Mouse (Mus musculus) embryonic fibroblast, embryonic 13.5 days (primary cell): ENCODE results near the gene Hist1h3a.

Experiments used
- CTCF ChIP-seq: IDR thresholded peaks from 2 replicates; pipeline ENCODE4 v1.5.1; 2011; ENCODE audit warnings: mild to moderate bottlenecking, control low read depth, low read length, moderate library complexity, borderline replicate concordance; ENCODE audit not compliant: insufficient read depth
- POLR2A ChIP-seq: IDR thresholded peaks from 2 replicates; pipeline ENCODE4 v1.6.1; 2011; ENCODE audit warnings: low read depth, mild to moderate bottlenecking, control low read depth, low read length, moderate library complexity

DNA sequence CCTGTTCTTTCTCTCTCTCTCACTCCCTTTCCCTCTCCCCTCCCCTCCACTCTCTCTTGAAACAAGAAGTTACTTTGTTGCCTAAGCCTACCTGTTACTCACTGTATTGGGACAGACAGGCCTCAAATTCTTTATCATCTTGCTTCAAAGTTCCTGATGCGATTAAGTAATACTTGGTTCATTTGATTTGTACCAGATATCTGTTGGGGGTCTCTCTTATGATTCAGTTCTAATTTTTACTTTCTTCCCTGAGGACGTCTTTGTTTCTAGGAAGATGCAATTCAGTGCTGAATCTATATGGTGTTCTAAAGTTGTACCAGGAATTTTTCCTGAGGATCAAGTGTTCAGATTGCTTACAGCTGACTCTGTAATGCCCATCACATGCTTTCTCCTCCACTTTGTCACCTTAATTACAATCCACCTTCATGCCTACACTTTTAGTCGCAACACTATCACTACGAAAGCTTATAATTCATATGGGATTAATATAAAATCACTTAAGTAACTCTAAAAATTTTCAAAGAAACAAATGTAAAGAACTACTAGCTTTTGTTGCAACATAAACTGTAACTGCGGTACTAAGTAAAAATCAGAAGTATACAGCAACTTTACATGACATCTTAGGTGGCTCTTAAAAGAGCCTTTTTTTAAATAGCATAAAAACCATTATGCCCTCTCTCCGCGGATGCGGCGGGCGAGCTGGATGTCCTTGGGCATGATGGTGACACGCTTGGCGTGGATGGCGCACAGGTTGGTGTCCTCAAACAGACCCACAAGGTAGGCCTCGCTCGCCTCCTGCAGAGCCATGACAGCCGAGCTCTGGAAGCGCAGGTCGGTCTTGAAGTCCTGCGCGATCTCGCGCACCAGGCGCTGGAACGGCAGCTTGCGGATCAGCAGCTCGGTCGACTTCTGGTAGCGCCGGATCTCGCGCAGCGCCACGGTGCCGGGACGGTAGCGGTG, 17.5 kb downstream of the Hist1h3a start:
- TF ChIP-seq POLR2A: peak; percentile 76
- TF ChIP-seq CTCF: no peak
